Mouse (Mus musculus) spleen, postnatal 10 days (tissue): ENCODE results near the gene Cadm2.

Source experiments
- DNase-seq, 2 experiments: peaks; one replicate each; pipeline ENCODE4 v3.0.0; 2021 to 2022; ENCODE audit warnings: low spot score in 2 of 2

The Cadm2 gene

GRCm38 (mm10) chr16:66955876-66956275 is 664.8 kb downstream of the Cadm2 start:
- no peak for DNase-seq

- no peak for DNase-seq
Observed at GRCm38 (mm10) chr16:66936332-66936731, 684.4 kb downstream of the Cadm2 start.

DNA sequence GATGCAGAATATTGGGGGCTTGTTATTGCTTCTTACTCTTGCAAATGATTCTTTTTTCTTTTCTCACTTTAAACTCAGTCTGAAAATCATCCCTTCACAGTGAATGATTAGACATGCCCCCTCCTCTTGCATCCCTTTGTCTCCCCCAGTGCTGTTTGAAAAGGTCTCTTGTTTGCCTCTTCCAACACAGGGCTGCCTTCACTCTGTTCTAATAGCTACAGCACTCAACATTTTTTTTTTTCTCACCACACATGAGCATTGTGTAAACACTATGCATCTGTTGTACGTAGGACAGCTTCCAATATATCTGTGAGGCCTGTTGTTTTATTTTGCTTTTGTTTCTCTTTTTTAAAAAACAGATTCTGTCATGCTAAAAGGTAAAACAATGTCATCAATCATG is 695.2 kb downstream of the Cadm2 start:
- DNase-seq, result no peak

DNA sequence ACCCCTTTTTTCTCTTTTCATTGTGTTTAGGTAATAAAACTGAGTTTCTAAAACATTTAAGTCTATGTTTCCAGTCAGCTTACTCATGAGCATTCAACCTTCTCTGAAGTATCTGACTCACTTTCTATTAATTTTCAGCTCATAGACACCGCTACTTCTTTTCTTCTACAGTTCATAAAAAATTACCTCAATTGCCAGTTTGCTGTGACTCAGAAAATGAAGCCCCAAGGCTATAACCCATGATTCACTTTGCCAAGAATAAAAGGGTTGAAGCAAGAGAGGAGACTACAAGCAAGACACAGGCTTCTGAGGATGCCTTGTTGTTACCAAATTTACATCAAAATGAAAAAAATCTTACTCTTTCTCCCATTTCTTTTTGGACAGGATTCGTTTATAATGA is 698.0 kb downstream of the Cadm2 start:
- no peak for DNase-seq

DNA sequence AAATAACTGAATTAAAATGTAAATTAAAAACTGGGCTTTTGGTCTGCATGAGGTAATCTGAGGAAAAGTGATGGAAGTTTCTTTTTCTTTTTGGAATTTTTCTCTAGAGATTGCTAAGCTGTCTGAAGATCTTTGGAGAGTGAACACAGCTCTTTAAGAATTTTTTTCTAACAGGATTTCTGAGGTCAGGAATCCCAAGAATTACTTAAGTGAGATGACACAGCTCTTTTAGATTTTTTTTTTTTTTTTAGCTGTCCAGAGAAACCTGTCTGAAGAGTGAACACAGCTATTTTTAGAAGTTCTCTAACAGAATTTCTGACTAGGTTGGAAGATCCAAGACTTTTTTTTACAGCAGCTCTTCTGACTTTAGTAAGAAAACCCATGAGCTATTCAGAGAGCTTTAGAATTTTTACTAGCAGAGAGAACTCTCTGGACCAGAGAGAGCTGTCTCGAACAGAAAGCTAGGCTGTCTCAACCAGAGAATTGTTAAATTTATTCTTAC is 699.2 kb downstream of the Cadm2 start:
- no peak for DNase-seq

GRCm38 (mm10) chr16:66919889-66920402 is 700.8 kb downstream of the Cadm2 start:
- DNase-seq, result no peak

GRCm38 (mm10) chr16:66901801-66902200 is 718.9 kb downstream of the Cadm2 start:
- DNase-seq, result no peak

- DNase-seq, result no peak
Observed at GRCm38 (mm10) chr16:66900664-66901063, 720.0 kb downstream of the Cadm2 start.

- DNase-seq, result no peak
Observed at GRCm38 (mm10) chr16:66892359-66892758, 728.3 kb downstream of the Cadm2 start.

DNA sequence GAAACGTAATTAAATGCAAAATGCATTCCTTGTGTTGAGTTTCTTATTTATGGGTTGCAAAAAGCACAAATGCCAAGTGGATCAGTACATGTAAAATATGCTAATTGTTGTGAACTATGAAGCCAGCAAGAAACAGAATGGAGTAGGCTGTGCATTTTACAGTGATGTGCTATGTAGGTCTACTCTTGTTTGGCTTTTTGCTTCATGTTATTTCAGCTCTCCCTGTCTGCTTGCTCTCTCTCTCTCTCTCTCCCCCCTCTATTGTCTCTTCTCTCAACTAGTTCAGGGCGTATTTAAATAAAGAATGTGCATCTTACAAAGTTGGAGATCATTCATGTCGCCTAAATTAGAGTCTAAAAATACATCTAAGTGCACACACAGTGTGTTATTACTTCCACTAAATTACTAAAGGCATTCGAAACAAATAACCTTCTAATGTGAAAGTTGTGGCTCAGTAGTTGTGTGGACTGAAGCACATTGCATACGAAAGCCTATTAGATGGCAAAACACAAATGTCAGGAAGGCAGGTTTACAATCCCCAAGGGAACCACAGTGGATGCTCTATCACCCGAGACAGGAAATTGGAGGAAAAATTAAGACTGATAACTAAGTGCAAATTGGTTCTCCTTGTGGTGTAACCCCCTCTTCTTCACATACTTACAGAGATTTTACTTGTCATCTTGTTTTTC is 729.0 kb downstream of the Cadm2 start:
- DNase-seq, result no peak

DNA sequence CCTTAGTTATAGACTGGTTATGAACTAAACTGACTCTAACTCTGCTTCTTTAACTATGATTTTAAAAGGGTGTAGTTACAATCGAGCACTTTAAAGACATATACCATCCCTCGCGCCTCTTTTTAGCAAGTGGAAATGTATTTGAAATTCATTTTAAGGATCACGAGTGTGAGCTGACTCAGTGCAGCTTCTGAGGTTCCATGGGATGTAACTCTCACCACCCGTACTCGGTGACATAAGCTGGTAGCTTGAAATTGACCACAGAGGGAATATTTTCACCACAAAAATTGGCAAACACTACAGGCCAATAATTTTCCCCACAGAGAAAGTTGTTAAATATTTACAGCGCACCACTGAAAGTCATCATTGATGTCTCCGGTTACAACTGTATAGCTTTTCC is 730.8 kb downstream of the Cadm2 start:
- no peak for DNase-seq

DNA sequence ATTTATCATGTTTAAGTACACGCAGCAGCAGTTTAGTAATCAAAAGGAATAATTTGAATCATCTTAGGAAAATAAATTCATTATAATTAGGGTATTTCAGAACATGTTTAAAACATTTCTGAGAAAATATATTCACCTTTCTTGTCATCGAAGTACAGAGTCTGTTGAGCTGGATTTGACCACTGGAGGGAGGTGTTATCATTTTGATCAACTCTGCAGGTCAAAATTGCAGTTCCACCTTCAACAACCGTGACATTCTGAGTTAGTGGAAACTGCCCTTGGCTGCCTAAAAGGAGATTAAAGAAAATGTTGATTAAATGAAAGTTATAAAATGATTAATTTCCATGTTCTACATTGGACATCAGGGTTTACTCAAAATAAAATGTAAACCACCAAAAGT is 738.1 kb downstream of the Cadm2 start:
- DNase-seq, result no peak

DNA sequence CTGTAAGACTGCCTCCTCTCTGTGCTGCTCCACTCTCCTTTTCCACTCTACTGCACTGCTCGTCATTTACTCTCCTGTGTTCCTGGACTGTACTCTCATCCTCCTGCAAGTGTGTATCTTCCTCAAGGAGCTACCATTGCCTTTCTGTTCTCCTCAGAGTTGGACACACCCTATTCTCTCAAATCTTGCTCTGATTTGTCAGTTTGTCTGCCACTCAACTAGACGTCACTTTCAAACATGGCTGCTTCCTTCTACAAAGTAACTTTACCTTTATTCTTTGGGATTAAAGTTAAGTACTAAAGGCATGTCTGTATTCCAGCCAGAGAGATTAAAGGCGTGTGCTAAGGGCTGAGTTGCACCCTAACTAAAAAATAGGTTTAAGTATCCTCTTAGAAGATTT is 749.5 kb downstream of the Cadm2 start:
- DNase-seq, result no peak

DNA sequence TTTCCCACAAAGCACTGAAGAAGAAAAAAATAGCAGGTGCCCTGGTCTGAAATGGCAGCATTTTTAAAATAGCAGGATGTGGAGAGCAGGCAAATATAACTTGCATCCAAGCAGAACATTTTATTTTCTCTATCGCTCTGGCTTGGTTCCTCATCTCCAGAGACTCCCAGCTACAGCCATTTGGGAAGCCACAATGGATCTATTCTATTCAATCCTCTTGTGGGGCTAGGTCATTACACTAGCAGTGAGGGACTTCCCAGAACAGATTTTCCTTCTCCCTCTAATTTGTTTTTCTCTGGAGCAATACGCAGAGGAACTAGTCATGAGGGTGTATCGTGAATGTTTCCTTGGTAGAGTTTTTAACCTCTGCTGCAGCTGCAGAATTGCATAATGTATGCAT is 769.7 kb downstream of the Cadm2 start:
- DNase-seq, result no peak

- DNase-seq, result no peak
Observed at GRCm38 (mm10) chr16:66824866-66825265, 795.8 kb downstream of the Cadm2 start.

GRCm38 (mm10) chr16:66811495-66811894 is 809.2 kb downstream of the Cadm2 start:
- no peak for DNase-seq

GRCm38 (mm10) chr16:66798204-66798603 is 822.5 kb downstream of the Cadm2 start:
- DNase-seq, result no peak

DNA sequence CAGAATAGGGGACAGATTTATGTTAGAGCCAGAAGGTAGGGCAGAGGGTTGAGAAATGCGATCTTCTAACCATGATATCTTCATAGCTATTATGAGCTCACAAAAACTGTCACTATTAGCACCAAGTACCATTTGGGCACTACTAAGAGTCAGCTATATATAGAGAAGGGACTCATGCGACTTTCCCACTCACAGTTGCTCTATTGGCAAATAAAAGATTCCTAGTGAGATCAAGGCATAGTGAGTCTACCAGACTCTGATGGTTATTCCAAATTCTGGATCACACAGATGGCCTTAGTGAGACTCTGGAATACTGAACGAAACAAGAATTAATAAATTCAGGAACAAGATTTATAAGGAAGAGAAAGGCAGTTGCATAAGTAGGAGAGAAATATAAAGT is 827.6 kb downstream of the Cadm2 start:
- no peak for DNase-seq

- DNase-seq, result no peak
Observed at GRCm38 (mm10) chr16:66771883-66772282, 848.8 kb downstream of the Cadm2 start.

DNA sequence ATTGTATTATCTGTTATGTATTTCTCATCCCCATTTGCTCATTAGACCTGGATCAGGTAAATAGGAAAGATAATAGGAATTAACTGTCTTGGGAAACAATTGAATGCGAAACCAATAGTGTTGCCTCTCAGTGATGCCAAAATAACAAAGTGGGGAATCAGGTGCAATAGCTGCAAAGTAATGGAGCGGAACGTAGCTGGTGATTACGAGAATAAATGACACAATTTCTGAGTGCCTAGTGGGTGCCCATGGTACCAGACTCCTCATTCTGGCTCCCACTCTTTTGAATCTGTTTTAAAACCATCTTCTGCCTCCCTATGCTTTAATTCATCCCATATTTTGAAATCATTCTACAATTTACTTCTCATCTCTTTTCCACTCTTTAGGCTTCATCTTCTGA is 851.2 kb downstream of the Cadm2 start:
- DNase-seq, result no peak

- DNase-seq, result no peak
Observed at GRCm38 (mm10) chr16:66768684-66769389, 851.9 kb downstream of the Cadm2 start.

DNA sequence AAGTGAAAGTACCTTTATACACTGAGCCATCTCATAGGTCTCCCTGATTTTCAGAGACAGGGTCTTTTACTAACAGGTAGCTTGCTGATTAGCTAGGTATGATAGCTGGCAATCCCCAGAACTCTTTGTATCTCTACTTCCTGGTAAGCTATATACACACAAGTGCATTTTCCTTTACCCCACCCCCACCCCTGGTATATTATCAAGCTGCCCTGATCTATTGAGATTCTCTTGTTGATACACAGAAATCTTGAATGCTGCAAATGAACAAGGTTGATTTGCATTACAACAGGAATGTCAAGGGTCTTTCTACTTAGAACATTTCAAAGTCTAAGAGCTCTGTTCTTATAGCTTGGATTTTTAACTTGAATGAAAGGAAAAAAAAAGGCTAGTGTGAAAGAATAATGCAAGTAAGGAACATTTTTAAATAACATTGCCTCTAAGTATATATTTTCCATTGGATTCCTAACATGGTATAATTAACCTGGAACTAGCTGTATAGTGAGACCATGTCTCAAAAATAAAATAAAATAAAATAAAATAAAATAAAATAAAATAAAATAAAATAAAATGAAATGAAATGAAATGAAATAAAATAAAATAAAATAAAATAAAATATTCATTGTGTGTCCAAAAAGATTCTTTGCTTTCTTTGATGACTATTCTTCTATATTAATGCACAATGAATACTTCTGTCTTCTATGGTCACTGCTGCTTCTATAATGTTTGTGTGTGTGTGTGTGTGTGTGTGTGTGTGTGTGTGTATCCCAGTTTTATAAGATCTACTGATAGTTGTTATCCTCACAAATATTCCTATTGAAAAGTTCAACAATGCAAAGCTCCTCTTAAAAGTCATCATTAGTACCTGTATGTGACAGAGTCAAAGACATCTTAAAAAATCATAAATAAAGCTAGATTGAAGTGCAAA is 858.9 kb downstream of the Cadm2 start:
- DNase-seq, result no peak
